Mouse (Mus musculus): Measurements from ENCODE around the gene Arap1. TPM values are rescaled to one million over a fixed set of nuclear protein-coding genes. Genes with fewer than 3 reads are reported as not detected.

Arap1 gene
- 16.3 and 19.1 TPM in 2 replicates for polyA plus RNA-seq (2012; rRNA removed)

GRCm38 (mm10) chr7:101347767-101348270, at the start of gene Arap1:
Gene Arap1, plus strand, starts transcription at chr7:101348067.
- H3K27ac ChIP-seq (ENCODE audit: insufficient read depth, low read length) = no peak within 1 kb of the TSS
- H3K4me1 ChIP-seq (ENCODE audit: control insufficient read depth, insufficient read depth, low read length) = 0 out of 2 replicates have a peak, but pooled peaks cover 2% of the 10 kb centered on the region
- TF ChIP-seq POLR2A (IDR thresholded peaks at IDR 0.05; ENCODE audit: extremely low read depth, insufficient read depth, low read length) (no peak), CTCF (IDR thresholded peaks at IDR 0.05; ENCODE audit: extremely low read depth, insufficient read depth, low read length) (no peak)
- peak within 1 kb of the TSS; percentile 36 for H3K4me3 ChIP-seq (ENCODE audit: insufficient read depth, low read length)

- H3K4me3 ChIP-seq (ENCODE audit: insufficient read depth, low read length) = no peak overlapping the region
- no peak overlapping the region for H3K27ac ChIP-seq (ENCODE audit: insufficient read depth, low read length)
- TF ChIP-seq POLR2A (IDR thresholded peaks at IDR 0.05; ENCODE audit: extremely low read depth, insufficient read depth, low read length) (no peak), CTCF (IDR thresholded peaks at IDR 0.05; ENCODE audit: extremely low read depth, insufficient read depth, low read length) (no peak)
- H3K4me1 ChIP-seq (ENCODE audit: control insufficient read depth, insufficient read depth, low read length) = peaks cover 3% of the 10 kb centered on the region; the same call in 1 of the 2 replicates
Observed at GRCm38 (mm10) chr7:101298375-101298774, 49.5 kb upstream of the Arap1 start.

- peak overlapping the region; percentile 83 for H3K27ac ChIP-seq (ENCODE audit: insufficient read depth, low read length)
- TF ChIP-seq CTCF (IDR thresholded peaks at IDR 0.05; ENCODE audit: extremely low read depth, insufficient read depth, low read length) (no peak), POLR2A (IDR thresholded peaks at IDR 0.05; ENCODE audit: extremely low read depth, insufficient read depth, low read length) (no peak)
- peak overlapping the region; percentile 80 for H3K4me3 ChIP-seq (ENCODE audit: insufficient read depth, low read length)
- peaks cover 3% of the 10 kb centered on the region; the same call in 1 of the 2 replicates for H3K4me1 ChIP-seq (ENCODE audit: control insufficient read depth, insufficient read depth, low read length)
Observed at GRCm38 (mm10) chr7:101301361-101301880, 46.4 kb upstream of the Arap1 start.

- Histone ChIP-seq H3K4me3 (ENCODE audit: insufficient read depth, low read length) (peak within 1 kb of the TSS; percentile 80), H3K27ac (ENCODE audit: insufficient read depth, low read length) (peak within 1 kb of the TSS; percentile 83), H3K4me1 (ENCODE audit: control insufficient read depth, insufficient read depth, low read length) (peaks cover 2% of the 10 kb centered on the region; the same call in 1 of the 2 replicates)
- TF ChIP-seq POLR2A (IDR thresholded peaks at IDR 0.05; ENCODE audit: extremely low read depth, insufficient read depth, low read length) (peak; percentile 21; the same call in 1 of the 2 replicates), CTCF (IDR thresholded peaks at IDR 0.05; ENCODE audit: extremely low read depth, insufficient read depth, low read length) (no peak)
Observed at GRCm38 (mm10) chr7:101301881-101302456, 45.9 kb upstream of the Arap1 start, which contains the start of gene Atg16l2. Gene Atg16l2, minus strand, starts transcription at chr7:101302251.

- Histone ChIP-seq H3K27ac (ENCODE audit: insufficient read depth, low read length) (no peak overlapping the region), H3K4me3 (ENCODE audit: insufficient read depth, low read length) (peak overlapping the region; percentile 80; the same call in 1 of the 2 replicates), H3K4me1 (ENCODE audit: control insufficient read depth, insufficient read depth, low read length) (no peaks in the 10 kb centered on the region)
- TF ChIP-seq POLR2A (IDR thresholded peaks at IDR 0.05; ENCODE audit: extremely low read depth, insufficient read depth, low read length) (no peak), CTCF (IDR thresholded peaks at IDR 0.05; ENCODE audit: extremely low read depth, insufficient read depth, low read length) (no peak)
Observed at GRCm38 (mm10) chr7:101302691-101303090, 45.2 kb upstream of the Arap1 start.

- no peak overlapping the region for H3K27ac ChIP-seq (ENCODE audit: insufficient read depth, low read length)
- no peak for TF ChIP-seq POLR2A (IDR thresholded peaks at IDR 0.05; ENCODE audit: extremely low read depth, insufficient read depth, low read length)
- no peak for TF ChIP-seq CTCF (IDR thresholded peaks at IDR 0.05; ENCODE audit: extremely low read depth, insufficient read depth, low read length)
- no peak overlapping the region for H3K4me3 ChIP-seq (ENCODE audit: insufficient read depth, low read length)
- no peaks in the 10 kb centered on the region for H3K4me1 ChIP-seq (ENCODE audit: control insufficient read depth, insufficient read depth, low read length)
Observed at GRCm38 (mm10) chr7:101306841-101307240, 41.0 kb upstream of the Arap1 start.

GRCm38 (mm10) chr7:101309985-101310326, 37.9 kb upstream of the Arap1 start:
- Histone ChIP-seq H3K4me3 (ENCODE audit: insufficient read depth, low read length) (peak overlapping the region; percentile 54), H3K27ac (ENCODE audit: insufficient read depth, low read length) (peak overlapping the region; percentile 94; the same call in 1 of the 2 replicates), H3K4me1 (ENCODE audit: control insufficient read depth, insufficient read depth, low read length) (peaks cover 6% of the 10 kb centered on the region)
- TF ChIP-seq POLR2A (IDR thresholded peaks at IDR 0.05; ENCODE audit: extremely low read depth, insufficient read depth, low read length) (no peak), CTCF (IDR thresholded peaks at IDR 0.05; ENCODE audit: extremely low read depth, insufficient read depth, low read length) (no peak)

GRCm38 (mm10) chr7:101310327-101311028, 37.4 kb upstream of the Arap1 start:
- H3K4me1 ChIP-seq (ENCODE audit: control insufficient read depth, insufficient read depth, low read length) = peaks cover 9% of the 10 kb centered on the region
- peak overlapping the region; percentile 54 for H3K4me3 ChIP-seq (ENCODE audit: insufficient read depth, low read length)
- TF ChIP-seq POLR2A (IDR thresholded peaks at IDR 0.05; ENCODE audit: extremely low read depth, insufficient read depth, low read length) (peak; percentile 62; the same call in 1 of the 2 replicates), CTCF (IDR thresholded peaks at IDR 0.05; ENCODE audit: extremely low read depth, insufficient read depth, low read length) (peak; percentile 64)
- peak overlapping the region; percentile 94 for H3K27ac ChIP-seq (ENCODE audit: insufficient read depth, low read length)

GRCm38 (mm10) chr7:101311061-101311460, 36.8 kb upstream of the Arap1 start:
- peak overlapping the region; percentile 54; the same call in 1 of the 2 replicates for H3K4me3 ChIP-seq (ENCODE audit: insufficient read depth, low read length)
- H3K4me1 ChIP-seq (ENCODE audit: control insufficient read depth, insufficient read depth, low read length) = peaks cover 9% of the 10 kb centered on the region
- H3K27ac ChIP-seq (ENCODE audit: insufficient read depth, low read length) = peak overlapping the region; percentile 7; the same call in 1 of the 2 replicates
- TF ChIP-seq POLR2A (IDR thresholded peaks at IDR 0.05; ENCODE audit: extremely low read depth, insufficient read depth, low read length) = no peak
- TF ChIP-seq CTCF (IDR thresholded peaks at IDR 0.05; ENCODE audit: extremely low read depth, insufficient read depth, low read length) = no peak
